Mouse (Mus musculus): ENCODE data around the gene Dync1h1. TPM values are rescaled to one million over a fixed set of nuclear protein-coding genes. Genes with fewer than 3 reads are reported as not detected.

Gene Dync1h1
- polyA plus RNA-seq, 1 experiment: 83.5 TPM

DNA sequence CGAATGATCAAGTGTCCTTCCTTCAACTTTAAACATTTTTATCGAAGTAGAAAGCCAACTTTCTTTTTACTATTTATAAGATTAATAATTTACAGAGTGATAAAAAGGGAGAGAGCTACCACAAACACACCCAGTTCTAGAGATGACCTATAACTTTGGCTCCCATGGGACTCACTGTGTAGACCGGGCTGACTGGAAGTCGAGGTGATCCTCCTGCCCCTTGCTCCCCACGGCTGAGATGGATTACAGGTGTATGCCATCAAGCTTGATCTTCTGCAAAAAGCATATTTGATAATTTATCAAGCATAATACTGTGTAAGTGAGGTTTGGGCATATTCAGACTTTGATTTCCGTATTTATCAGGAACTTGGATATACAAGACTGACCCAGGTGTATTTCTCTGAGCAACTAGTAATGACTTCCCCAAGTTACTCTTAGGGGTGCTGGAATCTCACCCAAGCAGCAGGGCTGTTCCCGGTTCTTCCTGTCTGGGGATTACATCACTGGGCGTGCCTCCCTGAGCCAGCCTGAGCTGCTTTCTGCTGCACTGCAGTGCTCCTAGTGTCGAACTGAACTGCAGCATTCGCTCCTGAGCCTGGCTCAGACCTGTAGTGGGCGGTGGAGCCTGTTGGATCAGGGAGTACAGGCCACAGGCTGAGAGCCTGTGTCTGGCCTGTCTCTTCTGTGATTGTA is 7.4 kb downstream of the Dync1h1 start:
- Histone ChIP-seq H3K27me3 (ENCODE audit: control insufficient read depth, insufficient read depth, insufficient read length) (no peaks in the 10 kb centered on the region), H3K36me3 (ENCODE audit: control insufficient read depth, insufficient read depth) (peaks cover 35% of the 10 kb centered on the region), H3K79me3 (ENCODE audit: low read depth) (peaks cover 84% of the 10 kb centered on the region), H3ac (ENCODE audit: control insufficient read depth, insufficient read length, low read depth) (no peak overlapping the region), H3K4me3 (ENCODE audit: insufficient read depth, poor library complexity, severe bottlenecking) (no peak overlapping the region), H3K79me2 (ENCODE audit: control insufficient read depth, insufficient read depth) (peaks cover 93% of the 10 kb centered on the region)
- TF ChIP-seq CTCF (IDR thresholded peaks at IDR 0.05; ENCODE audit: control insufficient read depth, insufficient read depth, insufficient read length): no peak
- no peak for TF ChIP-seq MAX (IDR thresholded peaks at IDR 0.05)
- TF ChIP-seq CEBPB (IDR thresholded peaks at IDR 0.05; ENCODE audit: low read depth): no peak
- TF ChIP-seq MYOD1 (IDR thresholded peaks at IDR 0.05; ENCODE audit: control insufficient read depth, insufficient read length, low read depth): no peak
- TF ChIP-seq MYOG (IDR thresholded peaks at IDR 0.05; ENCODE audit: control insufficient read depth, extremely low read depth, insufficient read length): no peak
- TF ChIP-seq USF1 (IDR thresholded peaks at IDR 0.05; ENCODE audit: low read depth): no peak
- no peak for TF ChIP-seq FOSL1 (IDR thresholded peaks at IDR 0.05; ENCODE audit: insufficient read depth, low read length, poor library complexity, severe bottlenecking)

GRCm38 (mm10) chr12:110609153-110609497 is 7.9 kb downstream of the Dync1h1 start:
- Histone ChIP-seq H3K79me3 (ENCODE audit: low read depth) (peaks cover 79% of the 10 kb centered on the region), H3K27me3 (ENCODE audit: control insufficient read depth, insufficient read depth, insufficient read length) (no peaks in the 10 kb centered on the region), H3ac (ENCODE audit: control insufficient read depth, insufficient read length, low read depth) (no peak overlapping the region), H3K4me3 (ENCODE audit: insufficient read depth, poor library complexity, severe bottlenecking) (no peak overlapping the region), H3K36me3 (ENCODE audit: control insufficient read depth, insufficient read depth) (peaks cover 40% of the 10 kb centered on the region), H3K79me2 (ENCODE audit: control insufficient read depth, insufficient read depth) (peaks cover 87% of the 10 kb centered on the region)
- TF ChIP-seq CTCF (IDR thresholded peaks at IDR 0.05; ENCODE audit: control insufficient read depth, insufficient read depth, insufficient read length) (no peak), USF1 (IDR thresholded peaks at IDR 0.05; ENCODE audit: low read depth) (no peak), CEBPB (IDR thresholded peaks at IDR 0.05; ENCODE audit: low read depth) (no peak), MAX (IDR thresholded peaks at IDR 0.05) (no peak), FOSL1 (IDR thresholded peaks at IDR 0.05; ENCODE audit: insufficient read depth, low read length, poor library complexity, severe bottlenecking) (no peak), MYOG (IDR thresholded peaks at IDR 0.05; ENCODE audit: control insufficient read depth, extremely low read depth, insufficient read length) (no peak), MYOD1 (IDR thresholded peaks at IDR 0.05; ENCODE audit: control insufficient read depth, insufficient read length, low read depth) (no peak)

DNA sequence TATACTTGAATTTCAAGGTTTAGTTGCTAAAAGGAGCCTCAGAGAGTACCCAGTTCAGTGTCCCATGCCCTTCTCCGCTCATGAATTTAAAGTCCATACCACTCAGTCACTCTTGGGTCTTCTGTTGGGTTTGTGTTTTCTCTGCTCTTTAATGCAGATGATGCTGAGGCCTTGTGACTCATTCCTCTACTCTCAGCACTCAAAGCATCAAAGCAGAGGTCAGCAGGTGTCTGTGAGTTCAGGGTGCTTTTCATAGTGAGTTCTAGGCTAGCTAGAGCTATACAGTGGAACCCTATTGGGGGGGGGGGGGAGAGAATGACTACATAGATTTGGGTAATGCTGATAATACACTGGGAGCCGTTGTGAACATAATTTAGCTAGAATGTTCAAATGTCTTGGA is 9.5 kb downstream of the Dync1h1 start:
- Histone ChIP-seq H3K27me3 (ENCODE audit: control insufficient read depth, insufficient read depth, insufficient read length) (no peaks in the 10 kb centered on the region), H3K79me2 (ENCODE audit: control insufficient read depth, insufficient read depth) (peaks cover 71% of the 10 kb centered on the region), H3K4me3 (ENCODE audit: insufficient read depth, poor library complexity, severe bottlenecking) (no peak overlapping the region), H3ac (ENCODE audit: control insufficient read depth, insufficient read length, low read depth) (no peak overlapping the region), H3K79me3 (ENCODE audit: low read depth) (peaks cover 65% of the 10 kb centered on the region), H3K36me3 (ENCODE audit: control insufficient read depth, insufficient read depth) (peaks cover 49% of the 10 kb centered on the region)
- no peak for TF ChIP-seq MAX (IDR thresholded peaks at IDR 0.05)
- no peak for TF ChIP-seq USF1 (IDR thresholded peaks at IDR 0.05; ENCODE audit: low read depth)
- no peak for TF ChIP-seq MYOG (IDR thresholded peaks at IDR 0.05; ENCODE audit: control insufficient read depth, extremely low read depth, insufficient read length)
- no peak for TF ChIP-seq FOSL1 (IDR thresholded peaks at IDR 0.05; ENCODE audit: insufficient read depth, low read length, poor library complexity, severe bottlenecking)
- no peak for TF ChIP-seq MYOD1 (IDR thresholded peaks at IDR 0.05; ENCODE audit: control insufficient read depth, insufficient read length, low read depth)

GRCm38 (mm10) chr12:110630056-110630455 is 28.8 kb downstream of the Dync1h1 start:
- TF ChIP-seq FOSL1 (IDR thresholded peaks at IDR 0.05; ENCODE audit: insufficient read depth, low read length, poor library complexity, severe bottlenecking) (no peak), CEBPB (IDR thresholded peaks at IDR 0.05; ENCODE audit: low read depth) (no peak), MYOD1 (IDR thresholded peaks at IDR 0.05; ENCODE audit: control insufficient read depth, insufficient read length, low read depth) (no peak), CTCF (IDR thresholded peaks at IDR 0.05; ENCODE audit: control insufficient read depth, insufficient read depth, insufficient read length) (no peak), MYOG (IDR thresholded peaks at IDR 0.05; ENCODE audit: control insufficient read depth, extremely low read depth, insufficient read length) (no peak), MAX (IDR thresholded peaks at IDR 0.05) (no peak), USF1 (IDR thresholded peaks at IDR 0.05; ENCODE audit: low read depth) (no peak)
- no peak overlapping the region for H3K4me3 ChIP-seq (ENCODE audit: insufficient read depth, poor library complexity, severe bottlenecking)
- H3K79me3 ChIP-seq (ENCODE audit: low read depth): no peaks in the 10 kb centered on the region
- H3K36me3 ChIP-seq (ENCODE audit: control insufficient read depth, insufficient read depth): peaks cover 100% of the 10 kb centered on the region
- no peak overlapping the region for H3ac ChIP-seq (ENCODE audit: control insufficient read depth, insufficient read length, low read depth)
- no peaks in the 10 kb centered on the region for H3K27me3 ChIP-seq (ENCODE audit: control insufficient read depth, insufficient read depth, insufficient read length)
- no peaks in the 10 kb centered on the region for H3K79me2 ChIP-seq (ENCODE audit: control insufficient read depth, insufficient read depth)

GRCm38 (mm10) chr12:110636293-110636692 is 35.0 kb downstream of the Dync1h1 start:
- Histone ChIP-seq H3K4me3 (ENCODE audit: insufficient read depth, poor library complexity, severe bottlenecking) (no peak overlapping the region), H3K27me3 (ENCODE audit: control insufficient read depth, insufficient read depth, insufficient read length) (no peaks in the 10 kb centered on the region), H3ac (ENCODE audit: control insufficient read depth, insufficient read length, low read depth) (no peak overlapping the region), H3K79me2 (ENCODE audit: control insufficient read depth, insufficient read depth) (no peaks in the 10 kb centered on the region), H3K36me3 (ENCODE audit: control insufficient read depth, insufficient read depth) (peaks cover 94% of the 10 kb centered on the region), H3K79me3 (ENCODE audit: low read depth) (no peaks in the 10 kb centered on the region)
- TF ChIP-seq CTCF (IDR thresholded peaks at IDR 0.05; ENCODE audit: control insufficient read depth, insufficient read depth, insufficient read length): no peak
- TF ChIP-seq MYOG (IDR thresholded peaks at IDR 0.05; ENCODE audit: control insufficient read depth, extremely low read depth, insufficient read length): no peak
- no peak for TF ChIP-seq USF1 (IDR thresholded peaks at IDR 0.05; ENCODE audit: low read depth)
- TF ChIP-seq MAX (IDR thresholded peaks at IDR 0.05): no peak
- no peak for TF ChIP-seq CEBPB (IDR thresholded peaks at IDR 0.05; ENCODE audit: low read depth)
- no peak for TF ChIP-seq MYOD1 (IDR thresholded peaks at IDR 0.05; ENCODE audit: control insufficient read depth, insufficient read length, low read depth)
- no peak for TF ChIP-seq FOSL1 (IDR thresholded peaks at IDR 0.05; ENCODE audit: insufficient read depth, low read length, poor library complexity, severe bottlenecking)
